Mouse (Mus musculus): Measurements from ENCODE around the gene Ak5. TPM values are rescaled to one million over a fixed set of nuclear protein-coding genes. Genes with fewer than 3 reads are reported as not detected.

The Ak5 gene
- polyA plus RNA-seq, 1 experiment from 2014 or later = 0.93 TPM

GRCm38 (mm10) chr3:152475894-152476293, 192.3 kb downstream of the Ak5 start:
- H3K9me3 ChIP-seq (ENCODE audit: control insufficient read depth, low read length) = no peaks in the 10 kb centered on the region
- H3K27ac ChIP-seq (replicated peaks in 1 of 2; ENCODE audit: control insufficient read depth in 1 of 2, insufficient read depth in 1 of 2, low read depth in 2 of 2, low read length in 2 of 2) = no peak overlapping the region
- no peak for ATAC-seq (ENCODE audit: insufficient number of reproducible peaks, insufficient read depth, low FRiP score, low read depth)
- no peak overlapping the region for H3K4me2 ChIP-seq (ENCODE audit: low read length)
- no peaks in the 10 kb centered on the region for H3K27me3 ChIP-seq (ENCODE audit: control insufficient read depth, insufficient read depth, low read length)
- WGBS = 82% methylated on average over 3 of the region's 3 CpGs
- H3K4me3 ChIP-seq (ENCODE audit: control insufficient read depth in 1 of 2, insufficient read depth in 1 of 2, low read depth in 1 of 2, low read length in 2 of 2) = no peak overlapping the region
- no peaks in the 10 kb centered on the region for H3K36me3 ChIP-seq (ENCODE audit: control insufficient read depth, insufficient read depth, low read length)
- H3K9ac ChIP-seq (ENCODE audit: low read length) = no peak overlapping the region
- peaks cover 9 to 10% of the 10 kb centered on the region in 2 experiments for H3K4me1 ChIP-seq (ENCODE audit: control insufficient read depth in 2 of 2, insufficient read depth in 2 of 2, low read length in 2 of 2)

DNA sequence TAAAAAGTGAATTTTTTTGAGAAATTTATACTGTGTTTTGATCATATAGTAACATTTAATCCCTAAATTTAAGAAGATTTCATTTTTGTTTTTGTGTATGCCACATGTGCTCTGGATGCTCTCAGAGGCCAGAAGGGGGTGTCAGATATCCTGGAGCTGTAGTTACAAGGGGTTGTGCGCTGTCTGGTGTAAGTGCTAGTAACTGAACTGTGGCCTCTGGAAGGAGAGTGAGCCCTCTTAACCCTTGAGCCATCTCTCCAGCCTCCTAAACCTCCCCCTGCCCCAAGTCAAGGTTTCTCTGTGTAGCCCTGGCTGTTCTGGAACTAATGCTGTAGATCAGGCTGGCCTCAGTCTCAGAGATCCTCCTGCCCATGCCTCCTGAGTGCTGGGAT, 192.9 kb downstream of the Ak5 start:
- H3K9me3 ChIP-seq (ENCODE audit: control insufficient read depth, low read length) = no peaks in the 10 kb centered on the region
- ATAC-seq (ENCODE audit: insufficient number of reproducible peaks, insufficient read depth, low FRiP score, low read depth) = no peak
- 72% methylated on average over 1 of the region's 1 CpGs for WGBS
- no peak overlapping the region for H3K4me3 ChIP-seq (ENCODE audit: control insufficient read depth in 1 of 2, insufficient read depth in 1 of 2, low read depth in 1 of 2, low read length in 2 of 2)
- no peak overlapping the region for H3K4me2 ChIP-seq (ENCODE audit: low read length)
- H3K27ac ChIP-seq (replicated peaks in 1 of 2; ENCODE audit: control insufficient read depth in 1 of 2, insufficient read depth in 1 of 2, low read depth in 2 of 2, low read length in 2 of 2) = no peak overlapping the region
- peaks cover 9 to 10% of the 10 kb centered on the region in 2 experiments for H3K4me1 ChIP-seq (ENCODE audit: control insufficient read depth in 2 of 2, insufficient read depth in 2 of 2, low read length in 2 of 2)
- H3K36me3 ChIP-seq (ENCODE audit: control insufficient read depth, insufficient read depth, low read length) = no peaks in the 10 kb centered on the region
- H3K27me3 ChIP-seq (ENCODE audit: control insufficient read depth, insufficient read depth, low read length) = no peaks in the 10 kb centered on the region
- no peak overlapping the region for H3K9ac ChIP-seq (ENCODE audit: low read length)

DNA sequence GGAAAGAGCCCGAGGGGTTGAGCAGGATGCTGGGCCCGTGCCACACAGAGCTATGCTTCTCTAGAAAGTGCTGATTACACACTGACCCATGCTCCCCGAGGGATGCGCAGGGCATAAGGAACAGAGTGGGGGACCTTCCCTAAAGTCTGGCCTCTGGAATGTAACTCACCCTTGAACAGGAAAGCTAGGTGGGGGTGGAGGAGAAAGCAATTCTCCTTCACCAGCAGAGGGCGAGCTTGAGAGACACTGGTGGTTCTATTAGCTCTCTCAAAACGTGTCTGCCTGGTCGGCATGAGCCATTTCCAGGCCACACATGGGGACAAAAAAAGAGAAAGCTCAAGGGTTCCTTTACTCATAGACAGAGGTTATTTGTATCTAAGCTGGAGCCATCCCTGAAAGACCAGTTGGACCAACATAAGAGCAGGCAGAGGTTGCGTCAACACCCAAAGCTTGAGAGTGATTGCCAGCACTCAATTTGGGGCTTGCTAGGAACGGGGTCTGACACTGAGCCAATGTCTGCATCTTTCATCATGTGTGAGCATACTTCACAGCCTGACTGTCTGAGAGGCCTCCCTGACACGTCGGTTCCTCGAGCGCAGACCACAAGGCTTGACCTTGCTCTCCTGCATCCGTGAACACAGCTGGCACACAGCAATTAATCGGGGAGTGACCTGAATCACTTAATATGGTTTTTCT, 193.4 kb downstream of the Ak5 start:
- WGBS = 48% methylated on average over 15 of the region's 15 CpGs

GRCm38 (mm10) chr3:152472676-152473075, 195.5 kb downstream of the Ak5 start:
- no peak for ATAC-seq (ENCODE audit: insufficient number of reproducible peaks, insufficient read depth, low FRiP score, low read depth)
- Histone ChIP-seq H3K27me3 (ENCODE audit: control insufficient read depth, insufficient read depth, low read length) (no peaks in the 10 kb centered on the region), H3K4me1 (ENCODE audit: control insufficient read depth in 2 of 2, insufficient read depth in 2 of 2, low read length in 2 of 2) (peaks cover 13 to 18% of the 10 kb centered on the region in 2 experiments; a peak in 3 of 4 replicates), H3K36me3 (ENCODE audit: control insufficient read depth, insufficient read depth, low read length) (no peaks in the 10 kb centered on the region), H3K9me3 (ENCODE audit: control insufficient read depth, low read length) (no peaks in the 10 kb centered on the region), H3K4me2 (ENCODE audit: low read length) (no peak overlapping the region), H3K4me3 (ENCODE audit: control insufficient read depth in 1 of 2, insufficient read depth in 1 of 2, low read depth in 1 of 2, low read length in 2 of 2) (no peak overlapping the region), H3K27ac (replicated peaks in 1 of 2; ENCODE audit: control insufficient read depth in 1 of 2, insufficient read depth in 1 of 2, low read depth in 2 of 2, low read length in 2 of 2) (no peak overlapping the region), H3K9ac (ENCODE audit: low read length) (no peak overlapping the region)
- WGBS = 79% methylated on average over 16 of the region's 16 CpGs

More for the DNA sequence above, 193.4 kb downstream of the Ak5 start:
- Histone ChIP-seq H3K27me3 (ENCODE audit: control insufficient read depth, insufficient read depth, low read length) (no peaks in the 10 kb centered on the region), H3K4me1 (ENCODE audit: control insufficient read depth in 2 of 2, insufficient read depth in 2 of 2, low read length in 2 of 2) (peaks cover 10 to 11% of the 10 kb centered on the region in 2 experiments), H3K9me3 (ENCODE audit: control insufficient read depth, low read length) (no peaks in the 10 kb centered on the region), H3K4me2 (ENCODE audit: low read length) (no peak overlapping the region), H3K9ac (ENCODE audit: low read length) (0 out of 2 replicates have a peak overlapping the region, but pooled peaks have one; percentile 25), H3K27ac (replicated peaks in 1 of 2; ENCODE audit: control insufficient read depth in 1 of 2, insufficient read depth in 1 of 2, low read depth in 2 of 2, low read length in 2 of 2) (no peak overlapping the region), H3K36me3 (ENCODE audit: control insufficient read depth, insufficient read depth, low read length) (no peaks in the 10 kb centered on the region), H3K4me3 (ENCODE audit: control insufficient read depth in 1 of 2, insufficient read depth in 1 of 2, low read depth in 1 of 2, low read length in 2 of 2) (no peak overlapping the region)
- ATAC-seq (ENCODE audit: insufficient number of reproducible peaks, insufficient read depth, low FRiP score, low read depth) = no peak

- Histone ChIP-seq H3K27me3 (ENCODE audit: control insufficient read depth, insufficient read depth, low read length) (no peaks in the 10 kb centered on the region), H3K9me3 (ENCODE audit: control insufficient read depth, low read length) (no peaks in the 10 kb centered on the region), H3K9ac (ENCODE audit: low read length) (no peak overlapping the region), H3K36me3 (ENCODE audit: control insufficient read depth, insufficient read depth, low read length) (no peaks in the 10 kb centered on the region), H3K4me2 (ENCODE audit: low read length) (no peak overlapping the region), H3K4me1 (ENCODE audit: control insufficient read depth in 2 of 2, insufficient read depth in 2 of 2, low read length in 2 of 2) (peaks cover 26 to 31% of the 10 kb centered on the region in 2 experiments), H3K27ac (replicated peaks in 1 of 2; ENCODE audit: control insufficient read depth in 1 of 2, insufficient read depth in 1 of 2, low read depth in 2 of 2, low read length in 2 of 2) (no peak overlapping the region), H3K4me3 (ENCODE audit: control insufficient read depth in 1 of 2, insufficient read depth in 1 of 2, low read depth in 1 of 2, low read length in 2 of 2) (no peak overlapping the region)
- WGBS = 74% methylated on average over 10 of the region's 10 CpGs
- ATAC-seq (ENCODE audit: insufficient number of reproducible peaks, insufficient read depth, low FRiP score, low read depth) = no peak
These were observed 197.8 kb downstream of the Ak5 start for GRCm38 (mm10) chr3:152470347-152470746.

DNA sequence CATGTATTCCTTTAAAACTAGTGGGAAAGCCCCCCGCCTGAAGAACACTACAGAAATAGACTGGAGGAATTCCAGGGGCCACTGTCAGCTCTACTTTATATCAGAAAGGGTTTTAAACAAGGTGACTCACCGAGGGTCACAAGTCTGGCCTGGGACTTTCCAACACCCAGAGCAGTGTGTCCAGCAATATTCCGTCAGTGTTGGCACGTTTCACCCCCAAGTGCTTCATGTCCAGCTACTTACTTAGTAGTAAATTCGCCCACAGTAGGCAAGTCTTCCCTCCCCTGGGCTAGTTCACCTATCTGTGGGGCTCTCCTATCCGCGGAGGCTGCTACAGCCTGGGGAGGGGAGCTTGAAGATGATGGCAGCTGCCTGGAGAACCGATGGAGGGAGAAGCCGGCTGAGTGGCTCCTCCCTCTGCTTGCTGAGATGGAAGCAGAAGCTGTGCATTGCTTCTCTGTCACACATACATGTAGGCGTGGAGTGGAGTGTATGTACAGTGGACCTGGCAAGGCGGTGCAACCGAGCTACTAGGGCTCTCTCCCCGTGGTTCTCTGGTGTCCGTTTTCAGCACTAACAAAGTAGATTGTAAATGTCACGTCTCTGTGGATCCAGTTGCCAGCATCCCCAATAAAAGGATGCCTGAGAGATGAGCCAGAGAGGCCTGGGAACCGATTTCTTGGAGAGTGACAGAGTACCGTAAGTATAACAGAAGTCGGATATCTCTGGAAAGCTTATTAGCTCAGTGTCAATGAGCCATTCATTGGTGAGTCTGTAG, 198.5 kb downstream of the Ak5 start:
- no peaks in the 10 kb centered on the region for H3K27me3 ChIP-seq (ENCODE audit: control insufficient read depth, insufficient read depth, low read length)
- no peaks in the 10 kb centered on the region for H3K36me3 ChIP-seq (ENCODE audit: control insufficient read depth, insufficient read depth, low read length)
- H3K27ac ChIP-seq (replicated peaks in 1 of 2; ENCODE audit: control insufficient read depth in 1 of 2, insufficient read depth in 1 of 2, low read depth in 2 of 2, low read length in 2 of 2) = 0 out of 4 replicates have a peak overlapping the region, but pooled peaks have one; percentile 7 to 14
- peaks cover 23 to 32% of the 10 kb centered on the region in 2 experiments for H3K4me1 ChIP-seq (ENCODE audit: control insufficient read depth in 2 of 2, insufficient read depth in 2 of 2, low read length in 2 of 2)
- no peak for ATAC-seq (ENCODE audit: insufficient number of reproducible peaks, insufficient read depth, low FRiP score, low read depth)
- no peak overlapping the region for H3K4me3 ChIP-seq (ENCODE audit: control insufficient read depth in 1 of 2, insufficient read depth in 1 of 2, low read depth in 1 of 2, low read length in 2 of 2)
- WGBS = 39% methylated on average over 18 of the region's 18 CpGs
- 0 out of 2 replicates have a peak overlapping the region, but pooled peaks have one; percentile 1 for H3K4me2 ChIP-seq (ENCODE audit: low read length)
- no peak overlapping the region for H3K9ac ChIP-seq (ENCODE audit: low read length)
- no peaks in the 10 kb centered on the region for H3K9me3 ChIP-seq (ENCODE audit: control insufficient read depth, low read length)

DNA sequence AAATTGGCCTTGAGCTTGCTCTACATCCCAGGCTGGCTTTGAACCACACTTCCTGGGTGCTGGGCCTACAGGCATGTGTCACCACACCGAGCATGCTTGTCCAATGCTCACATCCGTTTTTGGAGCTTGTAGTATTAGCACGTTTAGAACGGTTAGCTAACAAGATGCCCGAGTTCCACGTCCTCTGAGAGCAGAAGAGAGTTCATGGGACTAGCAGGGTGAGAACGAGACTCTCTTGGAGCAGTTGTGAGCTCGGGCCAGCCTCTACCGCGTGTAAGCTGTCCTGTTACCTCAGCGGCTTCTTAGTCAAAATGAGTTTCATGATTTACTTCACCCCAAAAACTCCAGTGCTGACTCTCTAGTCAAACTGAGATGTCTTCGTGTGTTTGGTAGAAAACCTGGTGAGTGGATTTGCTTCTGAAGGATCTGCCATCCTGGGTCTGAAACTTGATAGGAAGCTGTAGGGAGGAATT, 199.6 kb downstream of the Ak5 start:
- peaks cover 21 to 28% of the 10 kb centered on the region in 2 experiments for H3K4me1 ChIP-seq (ENCODE audit: control insufficient read depth in 2 of 2, insufficient read depth in 2 of 2, low read length in 2 of 2)
- no peak overlapping the region for H3K4me3 ChIP-seq (ENCODE audit: control insufficient read depth in 1 of 2, insufficient read depth in 1 of 2, low read depth in 1 of 2, low read length in 2 of 2)
- H3K36me3 ChIP-seq (ENCODE audit: control insufficient read depth, insufficient read depth, low read length) = no peaks in the 10 kb centered on the region
- ATAC-seq (ENCODE audit: insufficient number of reproducible peaks, insufficient read depth, low FRiP score, low read depth) = no peak
- no peaks in the 10 kb centered on the region for H3K9me3 ChIP-seq (ENCODE audit: control insufficient read depth, low read length)
- no peak overlapping the region for H3K4me2 ChIP-seq (ENCODE audit: low read length)
- H3K27me3 ChIP-seq (ENCODE audit: control insufficient read depth, insufficient read depth, low read length) = no peaks in the 10 kb centered on the region
- H3K27ac ChIP-seq (replicated peaks in 1 of 2; ENCODE audit: control insufficient read depth in 1 of 2, insufficient read depth in 1 of 2, low read depth in 2 of 2, low read length in 2 of 2) = no peak overlapping the region
- H3K9ac ChIP-seq (ENCODE audit: low read length) = no peak overlapping the region
- WGBS = 77% methylated on average over 12 of the region's 12 CpGs

Measured in heart, embryonic 14.5 days (tissue).